Mouse (Mus musculus) kidney, embryonic 15.5 days (tissue): ENCODE data around the gene Sec14l2. TPM values are rescaled to one million over a fixed set of nuclear protein-coding genes. Genes with fewer than 3 reads are reported as not detected.
"Not testable (repeated sequence)": the region's sequence is repeated elsewhere in the genome, so short reads cannot be mapped to it uniquely, and the experiment has no call there.

Experiments
- ATAC-seq: fragments of 200-750 bp; cut with Nextera tagmentation; replicated peaks from 2 replicates; pipeline ENCODE4 v1.8.0; 2017; ENCODE audit warnings: moderate TSS enrichment; ENCODE audit not compliant: low FRiP score
- H3K27ac ChIP-seq: fragments of 300-500 bp; sonication (generic); 2 replicates; pipeline ENCODE4 v1.5.1; 2015; ENCODE audit warnings: mild to moderate bottlenecking, inconsistent platforms
- H3K27me3 ChIP-seq: fragments of 300-500 bp; sonication (generic); 2 replicates; pipeline ENCODE4 v1.6.1; 2015; ENCODE audit warnings: inconsistent platforms
- H3K36me3 ChIP-seq: fragments of 300-500 bp; sonication (generic); 2 replicates; pipeline ENCODE4 v1.6.1; 2015; ENCODE audit warnings: inconsistent platforms
- H3K4me1 ChIP-seq: fragments of 300-500 bp; sonication (generic); 2 replicates; pipeline ENCODE4 v1.6.1; 2015; ENCODE audit warnings: inconsistent platforms
- H3K4me2 ChIP-seq: fragments of 300-500 bp; sonication (generic); 2 replicates; pipeline ENCODE4 v1.6.1; 2015; ENCODE audit warnings: moderate library complexity, mild to moderate bottlenecking, inconsistent platforms
- H3K4me3 ChIP-seq: fragments of 300-500 bp; sonication (generic); replicated peaks from 2 replicates; pipeline ENCODE4 v1.5.1; 2015; ENCODE audit warnings: mild to moderate bottlenecking, inconsistent platforms
- H3K9ac ChIP-seq: fragments of 300-500 bp; sonication (generic); 2 replicates; pipeline ENCODE4 v1.6.1; 2015; ENCODE audit warnings: mild to moderate bottlenecking, inconsistent platforms
- H3K9me3 ChIP-seq: fragments of 300-500 bp; sonication (generic); replicated peaks from 2 replicates; pipeline ENCODE4 v1.6.1; 2016; ENCODE audit warnings: inconsistent platforms
- WGBS: fragments of 180-500 bp; shearing (Covaris S2); methylation state at CpG from one replicate; pipeline ENCODE4 v1.1.7; 2015; ENCODE audit warnings: mixed read lengths; 5-methylcytosine and 5-hydroxymethylcytosine counted together
- polyA plus RNA-seq: library from polyadenylated mRNA; unstranded; fragments of >200 nt; fragmentation: Nextera tagmentation; extraction: Ambion mirVana; gene quantifications from 2 replicates; pipeline ENCODE4 v1.2.1, GENCODE M21; 2015

Gene Sec14l2
- polyA plus RNA-seq, 1 experiment from 2014 or later: 1.3 TPM

DNA sequence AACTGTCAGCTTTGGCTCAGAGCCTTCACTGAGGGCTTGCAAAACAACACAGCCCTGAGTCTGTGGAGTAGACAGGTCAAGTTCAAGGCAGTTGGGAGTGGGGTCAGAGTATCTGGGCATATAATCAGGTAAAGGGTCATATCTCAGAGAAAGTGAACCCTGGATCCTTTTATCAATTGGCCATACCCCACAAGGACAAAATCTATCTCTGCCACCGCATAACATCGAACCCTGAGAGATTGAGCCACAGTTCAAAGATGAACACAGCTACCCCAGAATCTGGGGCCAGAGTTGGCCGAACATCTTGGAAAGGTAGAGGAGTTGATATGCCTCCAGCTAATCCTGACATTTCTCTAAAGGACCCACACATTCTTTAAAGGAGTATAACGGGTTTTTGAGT, 11.2 kb downstream of the Sec14l2 start:
- no peaks in the 10 kb centered on the region for H3K4me1 ChIP-seq
- H3K9ac ChIP-seq: no peak overlapping the region
- 95% methylated on average over 4 of the region's 4 CpGs for whole genome bisulfite sequencing
- H3K4me3 ChIP-seq: no peak overlapping the region
- no peak for ATAC-seq
- H3K4me2 ChIP-seq: no peak overlapping the region
- no peak overlapping the region for H3K27ac ChIP-seq
- H3K27me3 ChIP-seq: 0 out of 2 replicates have a peak, but pooled peaks cover 5% of the 10 kb centered on the region
- H3K36me3 ChIP-seq: no peaks in the 10 kb centered on the region
- H3K9me3 ChIP-seq: no peaks in the 10 kb centered on the region

DNA sequence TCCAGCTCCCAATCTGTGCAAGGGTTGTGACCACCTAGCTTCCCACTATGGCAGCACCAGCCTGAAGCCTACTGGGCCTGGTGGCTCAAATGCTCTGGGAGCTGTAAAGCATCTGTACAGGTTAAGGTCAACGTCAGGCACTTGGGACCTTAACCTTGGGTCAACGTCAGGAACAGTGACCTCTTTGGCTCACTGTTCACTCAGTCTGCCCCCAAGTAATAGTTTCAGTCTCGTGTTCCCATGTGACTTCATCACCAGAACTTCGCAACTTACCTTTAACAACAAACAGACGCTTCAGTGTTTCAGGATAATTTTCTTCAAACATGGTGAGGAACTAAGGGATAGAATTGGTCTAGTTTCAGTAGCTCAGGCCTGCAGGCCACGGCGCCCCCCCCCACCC, 14.5 kb downstream of the Sec14l2 start:
- H3K27me3 ChIP-seq: no peaks in the 10 kb centered on the region
- 69% methylated on average over 7 of the region's 7 CpGs for WGBS

DNA sequence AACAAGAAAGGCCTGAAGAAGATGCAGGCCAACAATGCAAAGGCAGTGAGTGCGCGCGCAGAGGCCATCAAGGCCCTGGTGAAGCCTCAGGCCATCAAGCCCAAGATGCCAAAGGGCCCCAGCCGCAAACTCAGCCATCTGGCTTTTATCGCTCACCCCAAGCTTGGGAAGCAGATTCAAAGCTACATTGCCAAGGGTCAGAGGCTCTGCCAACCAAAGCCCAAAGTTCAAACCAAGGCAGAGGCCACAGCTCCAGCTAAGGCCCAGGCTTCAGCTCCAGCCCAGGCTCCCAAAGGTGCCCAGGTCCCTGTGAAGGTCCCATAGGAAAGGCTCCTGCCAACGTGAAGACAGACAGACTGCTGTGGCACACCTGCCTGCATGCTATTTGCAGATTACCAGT, 15.3 kb downstream of the Sec14l2 start:
- not testable (repeated sequence) for H3K4me2 ChIP-seq, H3K27me3 ChIP-seq, H3K9me3 ChIP-seq, H3K36me3 ChIP-seq, H3K4me1 ChIP-seq, H3K9ac ChIP-seq, H3K27ac ChIP-seq, ATAC-seq, H3K4me3 ChIP-seq
- 90% methylated on average over 6 of the region's 6 CpGs for WGBS

More for the DNA sequence above, 14.5 kb downstream of the Sec14l2 start:
- Histone ChIP-seq H3K4me3 (no peak overlapping the region), H3K9ac (no peak overlapping the region), H3K4me2 (no peak overlapping the region), H3K9me3 (no peaks in the 10 kb centered on the region), H3K27ac (no peak overlapping the region), H3K36me3 (no peaks in the 10 kb centered on the region), H3K4me1 (no peaks in the 10 kb centered on the region)
- ATAC-seq: no peak

DNA sequence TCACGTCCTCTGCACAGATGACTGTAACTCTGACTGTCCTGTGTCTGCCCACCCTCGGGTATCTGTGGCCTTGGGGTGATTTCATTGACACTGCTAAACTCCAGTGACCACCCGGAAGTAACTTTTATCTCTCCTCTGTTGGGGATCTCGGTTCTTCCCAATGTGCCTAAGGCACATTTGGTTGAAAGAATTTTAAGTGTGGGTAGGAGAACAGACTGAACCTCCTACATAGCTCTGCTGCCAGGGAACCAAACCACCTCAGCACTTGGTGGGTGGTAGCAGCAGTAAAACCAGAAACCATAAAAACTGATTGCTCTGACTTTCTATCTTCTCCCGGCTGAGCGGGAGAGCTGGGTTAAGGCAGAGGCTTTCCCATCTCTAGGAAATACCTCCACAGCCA, 17.8 kb downstream of the Sec14l2 start:
- Histone ChIP-seq H3K9ac (no peak overlapping the region), H3K27ac (no peak overlapping the region), H3K4me3 (no peak overlapping the region), H3K9me3 (no peaks in the 10 kb centered on the region), H3K27me3 (no peaks in the 10 kb centered on the region), H3K4me1 (no peaks in the 10 kb centered on the region), H3K36me3 (no peaks in the 10 kb centered on the region), H3K4me2 (no peak overlapping the region)
- ATAC-seq: no peak
- WGBS: 24% methylated on average over 6 of the region's 6 CpGs

DNA sequence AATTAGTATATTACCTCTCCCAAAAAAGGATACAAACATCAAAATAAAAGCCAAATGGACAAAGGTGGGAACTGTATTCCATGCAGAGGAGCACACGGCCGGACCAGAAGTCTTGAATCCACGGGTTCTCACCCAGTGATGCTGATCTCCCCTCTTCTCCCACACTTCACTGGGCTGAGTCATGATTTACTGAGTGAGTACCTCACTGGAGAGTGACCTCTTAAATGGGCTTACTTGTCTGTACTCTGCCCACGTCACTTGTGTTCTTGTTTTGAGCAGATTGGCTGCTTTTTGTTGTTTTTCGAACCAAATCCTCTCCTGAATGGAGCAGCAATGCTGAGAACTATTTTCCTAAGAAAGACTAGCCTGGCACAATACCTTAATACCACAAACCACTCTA, 18.2 kb downstream of the Sec14l2 start:
- H3K27me3 ChIP-seq: no peaks in the 10 kb centered on the region

DNA sequence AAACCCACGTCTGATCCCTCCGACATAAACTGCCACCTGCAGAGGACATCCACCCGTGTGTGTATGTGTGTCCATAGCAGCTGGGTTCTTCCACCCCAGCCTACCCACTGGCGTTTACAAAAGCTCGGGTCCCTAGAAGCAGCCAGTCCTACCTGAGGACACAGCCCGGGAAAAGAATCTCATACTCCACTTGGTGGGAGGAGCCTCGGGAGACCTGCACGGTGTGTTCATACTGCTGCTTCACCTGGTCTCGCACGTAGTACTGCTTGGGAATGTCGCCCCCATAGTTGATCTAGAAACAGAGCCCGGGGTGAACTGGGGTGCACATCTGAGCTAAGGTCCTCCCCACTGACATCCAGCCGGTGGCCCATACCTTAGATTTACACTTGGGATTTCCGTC, 19.7 kb downstream of the Sec14l2 start:
- Histone ChIP-seq H3K4me2 (no peak overlapping the region), H3K27me3 (no peaks in the 10 kb centered on the region), H3K36me3 (no peaks in the 10 kb centered on the region), H3K4me3 (no peak overlapping the region), H3K4me1 (no peaks in the 10 kb centered on the region), H3K27ac (no peak overlapping the region), H3K9me3 (no peaks in the 10 kb centered on the region), H3K9ac (no peak overlapping the region)
- 85% methylated on average over 14 of the region's 14 CpGs for WGBS
- ATAC-seq: no peak

More for the DNA sequence above, 18.2 kb downstream of the Sec14l2 start:
- Histone ChIP-seq H3K27ac (no peak overlapping the region), H3K4me3 (no peak overlapping the region), H3K4me1 (no peaks in the 10 kb centered on the region), H3K4me2 (no peak overlapping the region), H3K36me3 (no peaks in the 10 kb centered on the region), H3K9me3 (no peaks in the 10 kb centered on the region), H3K9ac (no peak overlapping the region)
- WGBS: 69% methylated on average over 5 of the region's 5 CpGs
- no peak for ATAC-seq

DNA sequence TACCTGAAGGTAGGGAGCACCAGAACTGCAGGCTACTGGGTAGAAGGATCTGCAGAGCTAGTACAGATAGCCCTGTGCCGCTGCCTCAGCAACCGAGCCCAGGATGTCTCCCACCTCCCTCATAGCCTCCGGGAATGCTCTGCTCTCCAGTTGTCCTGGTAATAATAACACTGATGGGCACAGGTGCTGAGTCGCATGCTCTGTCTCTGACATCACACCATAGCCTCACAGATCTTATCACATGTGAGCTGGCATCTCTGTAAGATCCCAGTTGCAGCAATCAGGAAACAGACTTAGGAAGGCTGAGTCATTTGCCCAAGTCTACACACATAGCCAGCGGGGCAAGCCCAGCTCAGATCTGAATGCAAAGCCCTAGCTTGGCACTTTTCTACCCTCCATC, 21.4 kb downstream of the Sec14l2 start:
- Histone ChIP-seq H3K27me3 (no peaks in the 10 kb centered on the region), H3K36me3 (no peaks in the 10 kb centered on the region), H3K4me2 (no peak overlapping the region), H3K27ac (no peak overlapping the region), H3K9me3 (no peaks in the 10 kb centered on the region), H3K9ac (no peak overlapping the region), H3K4me3 (no peak overlapping the region), H3K4me1 (peaks cover 9% of the 10 kb centered on the region)
- ATAC-seq: no peak
- WGBS: 82% methylated on average over 5 of the region's 5 CpGs

DNA sequence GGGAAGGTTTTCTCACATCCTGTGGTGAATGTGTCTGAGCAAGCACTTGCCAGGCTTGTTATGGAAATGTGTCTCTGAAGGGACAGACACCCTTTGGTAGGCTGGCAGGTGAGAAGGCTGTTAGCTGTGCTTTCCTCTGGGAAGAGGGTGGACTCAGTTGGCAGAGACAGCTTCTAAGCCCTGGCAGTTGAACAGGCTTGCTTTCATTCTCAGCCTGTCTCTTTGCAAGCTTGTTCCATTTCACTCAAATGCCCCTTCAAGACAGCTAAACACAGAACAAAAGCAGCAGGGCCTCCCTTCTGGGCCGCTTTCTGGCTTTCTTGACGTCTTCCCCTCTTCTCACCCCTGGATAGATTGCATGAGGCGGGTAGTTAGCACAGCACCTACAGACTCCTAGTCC, 23.8 kb downstream of the Sec14l2 start:
- Histone ChIP-seq H3K27me3 (no peaks in the 10 kb centered on the region), H3K4me3 (no peak overlapping the region), H3K27ac (no peak overlapping the region), H3K4me1 (peaks cover 27% of the 10 kb centered on the region), H3K9me3 (no peaks in the 10 kb centered on the region), H3K36me3 (no peaks in the 10 kb centered on the region), H3K4me2 (no peak overlapping the region), H3K9ac (no peak overlapping the region)
- 66% methylated on average over 3 of the region's 3 CpGs for WGBS
- ATAC-seq: no peak

DNA sequence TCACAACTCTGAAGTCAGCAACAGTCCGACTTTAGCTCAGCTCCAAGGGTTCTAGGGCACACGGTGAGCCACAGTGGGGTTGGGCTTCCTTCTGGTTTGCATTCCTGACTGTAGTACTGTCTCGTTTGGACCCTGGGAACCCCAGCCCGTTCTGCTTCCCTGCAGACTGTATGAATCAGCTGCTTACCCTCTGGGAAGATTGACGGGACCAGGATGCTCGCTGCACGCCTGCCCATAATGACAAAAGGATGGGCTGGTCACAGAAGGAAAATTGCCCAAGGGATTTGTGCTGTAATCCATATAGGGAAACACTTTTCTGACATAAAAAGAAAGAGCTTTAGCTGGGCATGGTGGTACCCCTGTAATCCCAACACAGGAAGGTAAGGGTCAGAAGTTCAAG, 24.4 kb downstream of the Sec14l2 start:
- Histone ChIP-seq H3K9ac (no peak overlapping the region), H3K27ac (no peak overlapping the region), H3K9me3 (no peaks in the 10 kb centered on the region), H3K4me2 (no peak overlapping the region), H3K36me3 (no peaks in the 10 kb centered on the region), H3K4me1 (peaks cover 34% of the 10 kb centered on the region), H3K27me3 (no peaks in the 10 kb centered on the region), H3K4me3 (no peak overlapping the region)
- WGBS: 74% methylated on average over 7 of the region's 7 CpGs
- no peak for ATAC-seq

DNA sequence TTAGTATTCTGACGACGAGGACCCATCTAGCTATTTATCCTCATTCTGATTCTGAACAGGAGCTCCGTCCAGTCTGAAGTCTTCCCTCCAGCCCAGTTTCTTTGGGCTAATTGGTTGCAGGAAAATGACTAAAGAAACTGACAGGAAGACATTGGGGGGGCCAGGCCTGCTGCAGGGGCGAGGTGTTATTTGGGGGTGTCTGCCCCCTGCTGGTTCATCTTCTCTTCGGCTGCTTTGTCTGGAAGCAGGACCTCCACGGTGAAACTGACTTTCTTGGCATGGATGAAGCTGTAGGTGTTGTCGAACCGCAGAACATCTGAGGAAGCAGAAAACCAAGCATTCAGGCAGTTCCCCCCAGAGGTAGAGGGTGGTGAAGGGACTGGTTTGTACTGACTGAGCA, 25.1 kb downstream of the Sec14l2 start:
- H3K4me1 ChIP-seq: peaks cover 39% of the 10 kb centered on the region
- no peaks in the 10 kb centered on the region for H3K27me3 ChIP-seq
- 70% methylated on average over 8 of the region's 8 CpGs for WGBS
- H3K9me3 ChIP-seq: no peaks in the 10 kb centered on the region
- H3K4me3 ChIP-seq: no peak overlapping the region
- H3K27ac ChIP-seq: no peak overlapping the region
- no peak for ATAC-seq
- H3K9ac ChIP-seq: no peak overlapping the region
- H3K4me2 ChIP-seq: no peak overlapping the region
- no peaks in the 10 kb centered on the region for H3K36me3 ChIP-seq

DNA sequence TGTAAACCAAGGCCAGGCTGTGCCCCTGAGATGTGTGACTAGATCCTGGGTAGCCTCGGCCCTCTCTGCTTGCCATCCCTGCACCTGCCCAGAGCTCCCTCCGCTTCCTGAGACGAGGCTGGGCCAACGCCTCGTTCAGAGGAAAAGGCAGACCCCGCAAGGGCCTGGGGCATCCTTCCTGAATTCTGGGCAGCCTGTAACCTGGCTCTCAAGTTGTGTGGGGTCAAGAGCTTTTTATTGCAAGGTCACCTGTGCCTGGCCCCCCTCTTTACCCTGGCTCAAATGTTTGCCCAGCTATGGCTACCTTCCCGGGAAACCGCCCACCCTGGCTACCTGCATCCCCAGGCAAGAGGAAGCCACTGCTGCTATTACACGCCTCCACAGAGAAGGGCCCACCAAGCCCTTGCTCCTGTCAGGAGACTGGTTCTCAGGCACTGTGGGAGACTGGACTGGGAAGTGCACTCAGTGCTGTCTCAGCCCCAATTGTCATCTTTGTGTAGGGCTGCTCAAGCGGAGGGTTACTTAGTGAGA, 26.1 kb downstream of the Sec14l2 start:
- Histone ChIP-seq H3K9me3 (no peaks in the 10 kb centered on the region), H3K4me1 (peaks cover 39% of the 10 kb centered on the region), H3K36me3 (0 out of 2 replicates have a peak, but pooled peaks cover 3% of the 10 kb centered on the region), H3K9ac (peak overlapping the region; percentile 63), H3K27me3 (no peaks in the 10 kb centered on the region), H3K4me3 (peak overlapping the region; percentile 65), H3K4me2 (peak overlapping the region; percentile 78), H3K27ac (peak overlapping the region; percentile 80)
- peak; percentile 13; the same call in 1 of the 2 replicates for ATAC-seq
- WGBS: 23% methylated on average over 10 of the region's 10 CpGs

DNA sequence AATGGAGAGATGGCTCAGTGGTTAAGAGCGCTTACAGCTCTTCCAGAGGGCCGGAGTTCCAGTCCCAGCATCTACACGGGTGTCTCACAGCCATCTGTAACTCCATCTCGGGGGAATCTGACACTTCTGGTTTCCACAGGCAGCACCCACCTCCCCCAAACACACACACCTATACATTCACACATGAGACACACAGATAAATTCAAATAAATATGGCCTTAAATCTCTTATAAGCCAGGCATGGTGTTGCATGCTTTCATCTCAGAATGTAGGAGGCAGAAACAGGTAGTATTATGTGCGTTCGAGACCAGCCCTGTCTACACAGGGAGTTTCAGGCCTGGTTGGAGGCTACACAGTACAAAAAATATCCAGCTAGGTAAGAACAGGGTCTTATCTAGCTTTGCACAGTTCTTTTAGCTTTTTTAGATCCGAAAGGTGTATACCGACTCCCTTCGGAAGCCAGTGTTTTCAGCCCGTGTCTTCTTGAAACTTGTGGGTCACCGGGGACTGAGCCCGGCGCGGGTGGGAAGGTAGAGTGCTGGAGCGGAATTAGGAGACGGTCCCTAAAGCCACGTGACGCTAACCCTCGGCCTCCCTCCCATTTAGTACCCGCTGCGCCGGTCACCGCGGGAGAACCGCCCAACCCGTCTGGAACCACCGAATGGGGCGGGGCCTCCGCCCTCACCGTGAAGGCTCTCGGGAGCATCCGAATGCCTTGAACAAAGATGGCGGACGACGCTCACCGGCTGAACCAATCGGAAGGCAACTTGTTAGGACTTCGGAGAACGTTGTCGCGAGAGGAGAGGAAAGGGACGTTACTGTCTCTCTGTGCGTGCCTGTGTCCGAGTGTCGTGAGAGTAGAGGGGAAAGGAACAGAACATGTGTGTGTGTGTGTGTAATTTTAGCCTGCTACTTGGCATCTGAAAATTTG, 26.9 kb downstream of the Sec14l2 start:
- peaks cover 10% of the 10 kb centered on the region for H3K36me3 ChIP-seq
- peak; percentile 96 for ATAC-seq
- peaks cover 39% of the 10 kb centered on the region for H3K4me1 ChIP-seq
- peak overlapping the region; percentile 78 for H3K4me2 ChIP-seq
- 2% methylated on average over 45 of the region's 45 CpGs for WGBS
- H3K4me3 ChIP-seq: peak overlapping the region; percentile 65
- H3K9me3 ChIP-seq: no peaks in the 10 kb centered on the region
- H3K9ac ChIP-seq: peak overlapping the region; percentile 63
- peak overlapping the region; percentile 80 for H3K27ac ChIP-seq
- H3K27me3 ChIP-seq: no peaks in the 10 kb centered on the region
